Mouse (Mus musculus) layer of hippocampus, postnatal 36 days (tissue): ENCODE data around the gene Rhou. TPM values are rescaled to one million over a fixed set of nuclear protein-coding genes. Genes with fewer than 3 reads are reported as not detected.

Source experiments
- DNase-seq, 2 experiments: peaks; one replicate each; pipeline ENCODE4 v3.0.0; 2022
- total RNA-seq, 2 experiments: library from RNA; stranded (reverse); gene quantifications; 2 replicates each; pipeline ENCODE4 v1.2.3; 2021

Gene Rhou
- total RNA-seq, 2 experiments from 2014 or later: 36.0 to 45.7 TPM

DNA sequence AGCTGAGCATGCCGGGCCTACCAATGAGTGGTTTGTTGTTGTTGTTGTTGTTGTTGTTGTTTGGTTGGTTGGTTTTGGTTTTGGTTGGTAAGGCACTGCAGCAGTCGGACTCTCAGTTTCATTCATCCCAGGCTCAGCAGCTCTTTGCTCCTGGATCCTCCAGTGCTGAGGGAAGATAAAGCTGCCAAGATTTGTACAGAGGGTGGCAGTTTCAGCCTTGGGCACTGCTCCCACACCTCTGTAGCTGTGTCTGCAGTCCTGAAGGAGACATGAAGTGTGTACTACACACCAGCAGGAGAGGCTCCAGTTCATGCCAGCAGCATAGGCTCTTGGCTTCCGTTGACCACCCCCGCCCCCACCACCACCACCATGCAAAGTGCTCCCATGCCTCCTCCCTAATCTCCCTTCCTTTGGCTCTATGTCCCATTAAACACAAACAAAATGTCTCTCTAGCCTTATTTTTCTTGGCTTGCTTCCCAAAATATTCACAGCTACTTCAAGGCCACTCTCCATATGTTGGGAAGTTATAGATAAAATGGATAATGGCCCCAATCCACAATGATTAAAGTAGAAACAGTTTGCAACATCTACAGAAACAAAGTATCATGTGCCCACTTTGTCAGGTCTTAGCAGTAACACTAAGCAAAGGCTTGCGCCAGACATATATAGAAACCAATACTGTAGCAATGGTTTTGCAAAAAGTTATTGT, 2.2 kb upstream of the Rhou start:
- DNase-seq: no peak

DNA sequence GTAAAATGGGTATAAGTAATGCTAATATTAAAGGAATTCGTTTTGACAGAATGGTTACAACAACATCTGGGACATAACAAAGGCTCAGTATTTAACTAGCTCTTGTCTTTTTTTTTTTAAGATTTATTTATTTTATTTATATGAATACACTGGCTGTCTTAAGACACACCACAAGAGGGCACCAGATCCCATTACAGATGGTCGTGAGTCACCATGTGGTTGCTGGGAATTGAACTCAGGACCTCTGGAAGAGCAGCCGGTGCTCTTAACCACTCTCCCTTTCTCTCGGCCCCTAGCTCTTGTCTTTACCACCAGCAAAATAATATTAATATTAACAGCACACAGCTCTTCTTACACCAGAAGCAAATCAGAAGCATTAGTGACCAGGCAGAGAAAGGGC, 1.1 kb upstream of the Rhou start:
- DNase-seq: no peak

DNA sequence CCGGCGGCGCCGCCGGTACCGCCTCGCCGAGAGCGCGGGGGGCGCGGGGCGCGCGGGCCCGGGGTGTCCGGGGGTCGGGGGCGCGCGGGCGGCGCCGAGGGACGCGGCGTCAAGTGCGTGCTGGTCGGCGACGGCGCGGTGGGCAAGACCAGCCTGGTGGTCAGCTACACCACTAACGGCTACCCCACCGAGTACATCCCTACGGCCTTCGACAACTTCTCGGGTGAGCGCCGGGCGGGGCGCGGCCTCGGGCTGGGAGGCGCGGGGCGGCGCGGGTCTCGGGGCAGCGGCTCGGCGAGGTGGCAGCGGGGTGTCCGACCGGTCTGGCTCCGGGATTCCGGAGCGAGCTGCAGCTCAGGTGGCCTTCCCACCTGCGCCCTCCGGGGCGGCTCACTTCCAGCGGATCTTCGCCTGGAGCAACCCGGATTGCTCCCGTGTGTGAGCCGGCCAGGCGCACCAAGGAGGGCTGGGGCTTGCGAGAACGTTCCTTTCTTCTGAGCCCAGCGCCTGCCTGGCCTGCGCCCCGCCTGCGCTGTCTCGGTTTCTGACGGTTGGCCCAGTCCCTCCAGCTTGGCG, 353 bp downstream of the Rhou start:
- peak; percentile 50 to 59 for DNase-seq

DNA sequence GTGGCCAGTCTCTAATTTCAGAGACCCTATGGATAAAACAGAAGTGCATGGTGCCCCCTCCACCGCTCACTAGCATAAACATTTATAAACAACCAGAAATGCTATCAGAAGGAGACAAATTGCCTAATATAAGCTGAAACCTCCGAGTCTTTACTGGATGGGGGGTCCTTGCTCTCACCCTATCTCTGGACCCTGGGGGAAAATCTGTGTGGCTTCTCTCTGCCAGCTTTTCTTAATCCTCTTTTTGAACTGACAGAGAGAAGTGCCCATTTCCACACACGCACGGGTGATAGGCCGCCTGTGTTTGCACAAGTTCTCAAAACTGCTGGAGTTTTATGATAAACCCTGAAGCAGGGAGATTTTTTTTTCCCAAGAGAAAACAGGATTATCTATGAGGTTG, 1.0 kb downstream of the Rhou start:
- no peak for DNase-seq

DNA sequence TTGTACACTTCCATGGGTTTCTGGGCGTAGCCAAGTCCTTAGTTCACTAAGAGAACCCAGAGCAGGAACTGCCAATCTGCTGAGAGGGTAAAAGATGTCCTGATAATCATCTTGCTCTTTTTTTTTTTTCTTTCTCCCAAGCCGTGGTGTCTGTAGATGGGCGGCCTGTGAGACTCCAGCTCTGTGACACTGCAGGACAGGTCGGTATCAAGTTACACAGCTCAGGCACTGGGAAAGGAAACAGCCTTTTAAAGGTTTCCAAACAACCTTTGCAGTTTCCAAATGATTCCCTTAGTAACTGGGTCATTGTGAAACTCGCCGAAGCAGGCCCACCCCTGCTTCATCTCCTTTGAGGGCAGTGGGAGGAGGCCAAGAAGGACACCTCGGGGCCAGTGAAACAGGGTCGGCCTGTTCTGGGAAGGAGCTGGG, 1.6 kb downstream of the Rhou start:
- DNase-seq: no peak

DNA sequence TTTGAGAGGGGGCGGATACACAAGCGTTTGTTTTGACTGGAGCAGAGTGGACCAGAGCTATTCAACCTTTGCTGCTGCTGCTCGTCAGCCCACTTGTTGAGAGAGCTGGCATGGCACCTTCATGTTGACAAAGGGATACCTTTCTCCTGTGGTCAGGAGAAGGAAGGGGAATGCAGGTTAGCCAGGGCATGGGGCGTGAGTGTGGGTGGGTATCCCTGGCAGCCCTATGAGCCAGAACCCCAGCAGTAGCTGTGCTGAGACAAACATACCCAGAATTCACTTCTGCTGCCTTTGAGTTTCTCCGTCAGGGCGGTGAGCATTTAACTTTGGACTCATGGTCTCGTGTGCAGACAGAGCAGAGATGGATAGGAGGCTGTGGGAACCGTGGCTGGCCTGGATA, 4.1 kb downstream of the Rhou start:
- DNase-seq: no peak

DNA sequence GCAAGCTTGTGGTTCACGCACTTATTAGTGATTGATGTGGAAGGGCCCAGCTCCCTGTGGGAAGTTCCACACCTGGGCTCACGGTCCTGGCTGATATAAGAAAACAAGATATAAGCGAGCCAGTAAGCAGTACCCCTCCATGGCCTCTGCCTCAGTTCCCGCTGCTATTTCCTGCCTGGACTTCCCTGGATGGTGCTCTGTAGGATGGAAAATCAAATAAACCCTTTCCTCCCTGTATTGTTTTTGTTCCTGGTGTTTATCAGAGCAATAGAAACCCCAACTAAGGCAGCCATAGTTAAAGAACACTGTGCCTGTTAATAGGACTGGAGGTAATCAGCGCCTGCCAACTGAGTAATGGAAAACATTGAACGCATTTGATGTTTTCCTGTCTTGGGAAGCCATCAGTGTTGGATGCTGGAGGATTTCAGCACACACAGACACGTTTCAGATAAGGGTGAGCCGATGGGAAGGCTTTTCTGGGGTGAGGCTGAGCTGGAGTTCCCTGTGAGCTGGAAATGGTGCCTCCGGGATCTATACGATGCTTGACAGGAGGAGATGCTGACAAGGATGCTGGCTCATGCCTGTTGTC, 5.8 kb downstream of the Rhou start:
- DNase-seq: no peak

DNA sequence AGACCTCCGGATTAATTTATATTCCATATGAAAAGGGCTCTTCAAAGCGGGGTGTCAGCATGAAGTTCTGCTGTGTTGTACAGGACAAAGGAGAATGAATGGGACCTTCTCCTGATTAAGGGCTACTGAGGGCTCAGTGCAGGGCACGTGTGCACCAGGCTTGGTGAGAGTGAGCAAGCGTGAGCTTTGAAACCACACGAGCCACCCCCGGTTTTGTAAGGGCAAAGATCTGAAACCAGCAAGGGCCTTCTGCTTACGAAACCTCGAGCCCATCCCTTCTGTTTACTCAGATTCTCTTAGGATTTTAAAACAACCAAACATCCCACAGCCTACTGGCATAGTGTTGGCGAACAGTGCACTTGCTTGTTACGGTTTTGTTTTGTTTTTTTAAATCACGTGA, 7.8 kb downstream of the Rhou start:
- no peak for DNase-seq

DNA sequence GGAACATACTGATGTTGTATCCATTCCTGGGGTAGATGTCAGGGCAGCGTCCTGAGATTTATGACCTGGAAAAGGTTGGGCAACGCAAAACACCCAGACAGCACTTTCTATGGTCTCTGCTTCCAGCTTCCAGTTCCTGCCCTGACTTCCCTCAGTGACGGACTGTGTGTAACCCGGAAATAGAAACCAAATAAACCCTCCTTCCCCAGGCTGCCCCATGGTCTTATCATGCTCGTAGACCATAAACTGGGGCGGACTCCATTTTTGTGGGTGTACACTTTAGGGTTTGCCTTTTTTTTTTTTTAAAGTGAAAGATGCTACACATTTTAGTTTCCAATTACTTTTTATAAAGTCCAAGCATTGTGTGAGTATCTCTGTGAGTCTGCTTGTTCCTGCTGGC, 11.9 kb downstream of the Rhou start:
- DNase-seq: no peak

DNA sequence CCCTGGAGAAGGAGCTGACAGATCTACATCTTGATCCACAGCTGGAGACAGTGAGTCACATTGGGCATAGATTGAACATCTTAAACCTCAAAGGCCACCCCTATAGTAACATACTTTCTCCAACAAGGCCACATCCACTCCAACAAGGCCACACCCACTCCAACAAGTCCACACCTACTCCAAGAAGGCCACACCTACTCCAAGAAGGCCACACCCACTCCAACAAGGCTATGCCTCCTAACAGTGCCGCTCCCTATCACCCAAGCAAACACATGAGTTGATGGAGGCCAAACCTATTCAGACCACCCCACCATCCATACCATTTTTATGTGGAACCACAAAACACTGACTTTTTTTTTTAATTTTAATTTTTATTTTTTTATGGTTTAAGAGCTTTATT, 13.1 kb downstream of the Rhou start:
- DNase-seq: no peak

DNA sequence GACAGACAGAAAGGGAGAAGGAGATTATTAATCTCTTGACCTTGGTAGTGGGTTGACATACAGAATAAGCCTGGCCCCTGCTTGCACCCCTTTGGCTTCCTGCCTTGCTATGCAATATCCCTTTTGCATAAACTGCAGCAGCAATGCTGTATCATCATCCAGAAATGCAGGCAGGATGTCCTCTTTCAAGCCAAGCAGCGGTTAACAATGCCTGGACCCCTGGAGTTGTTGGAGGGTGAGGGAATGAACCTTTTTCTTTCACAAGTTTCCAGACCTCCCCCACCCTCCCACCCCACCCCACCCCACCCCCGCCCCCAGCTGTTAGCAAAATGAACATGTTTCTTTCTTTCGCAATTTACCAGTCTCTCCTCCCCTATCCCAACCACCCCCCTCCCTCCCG, 15.0 kb downstream of the Rhou start:
- no peak for DNase-seq

DNA sequence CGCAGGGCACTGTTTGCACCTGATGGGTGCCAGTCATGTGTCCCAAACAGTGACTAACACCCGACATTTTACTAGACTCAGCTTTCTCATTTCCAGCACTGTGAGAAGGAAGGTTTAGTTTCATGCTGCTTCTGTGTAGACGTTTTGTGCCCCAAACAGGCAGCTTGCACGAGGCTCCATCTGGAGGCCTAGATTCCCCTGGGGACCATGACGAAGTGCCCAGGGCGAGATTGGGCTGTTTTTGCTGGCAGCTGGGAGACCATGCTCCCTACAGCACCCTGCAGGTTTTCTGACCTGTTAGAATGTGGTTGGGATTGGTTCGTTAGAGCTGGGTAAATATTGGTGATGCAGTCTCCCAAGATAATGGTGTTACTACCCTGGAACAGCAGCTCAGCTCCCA, 17.0 kb downstream of the Rhou start:
- no peak for DNase-seq

DNA sequence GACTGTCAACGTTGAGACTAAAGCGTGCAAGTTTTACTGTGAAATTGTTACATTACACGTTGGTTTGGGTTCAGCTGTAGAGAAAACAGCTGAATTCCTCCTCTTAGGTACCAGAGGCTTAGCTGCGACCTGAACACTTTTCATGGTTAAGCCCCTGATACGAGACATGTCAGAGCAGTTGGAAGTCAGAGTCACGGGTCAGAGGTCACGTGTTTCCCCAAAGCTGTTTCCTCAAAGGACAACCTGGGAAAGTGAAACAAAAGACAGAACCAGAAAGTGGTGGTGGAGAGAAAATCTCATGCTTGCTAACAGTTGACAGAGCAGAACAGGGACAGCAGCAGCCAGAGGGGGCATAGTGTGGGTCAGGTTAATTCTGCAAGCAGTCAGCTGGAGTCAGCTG, 17.7 kb downstream of the Rhou start:
- DNase-seq: no peak

DNA sequence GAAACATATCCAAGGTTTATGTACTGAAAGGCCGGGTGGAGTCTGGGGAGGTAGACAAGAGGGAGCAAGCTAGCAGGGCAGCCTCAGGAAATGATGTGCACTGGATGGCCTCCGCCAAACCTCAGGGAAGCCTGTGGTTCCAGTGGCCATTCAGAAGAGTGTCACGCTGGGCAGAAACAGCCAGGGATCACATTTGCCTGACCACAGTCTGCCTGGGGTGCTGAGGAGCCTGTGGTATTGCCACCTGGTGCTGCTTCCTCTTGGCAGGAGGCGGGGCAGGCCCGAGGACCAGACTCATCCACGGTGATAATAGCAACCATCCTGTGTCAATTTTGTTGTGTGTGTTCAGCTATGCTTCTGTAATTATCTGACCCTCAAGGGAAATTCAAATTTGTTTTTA, 18.9 kb downstream of the Rhou start:
- no peak for DNase-seq

DNA sequence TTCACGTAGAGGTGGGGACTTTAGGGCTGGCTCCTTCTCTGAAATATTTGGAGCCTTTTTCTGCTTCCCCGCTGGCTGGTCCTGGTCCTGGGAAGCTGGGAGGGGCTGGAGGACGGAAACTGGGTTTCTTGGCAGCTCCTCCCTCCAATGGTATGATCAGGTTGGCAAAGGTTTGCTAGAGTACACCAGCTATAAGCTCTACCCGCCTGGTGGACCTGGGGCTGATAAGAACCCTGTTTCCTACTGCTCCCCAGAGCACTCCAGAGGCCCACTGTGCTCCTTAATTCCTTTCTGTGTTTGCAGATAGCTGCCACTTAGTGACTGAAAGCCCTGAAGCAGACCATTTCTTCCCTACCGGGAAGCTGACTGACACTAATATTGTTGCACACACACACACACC, 21.9 kb downstream of the Rhou start:
- DNase-seq: no peak

DNA sequence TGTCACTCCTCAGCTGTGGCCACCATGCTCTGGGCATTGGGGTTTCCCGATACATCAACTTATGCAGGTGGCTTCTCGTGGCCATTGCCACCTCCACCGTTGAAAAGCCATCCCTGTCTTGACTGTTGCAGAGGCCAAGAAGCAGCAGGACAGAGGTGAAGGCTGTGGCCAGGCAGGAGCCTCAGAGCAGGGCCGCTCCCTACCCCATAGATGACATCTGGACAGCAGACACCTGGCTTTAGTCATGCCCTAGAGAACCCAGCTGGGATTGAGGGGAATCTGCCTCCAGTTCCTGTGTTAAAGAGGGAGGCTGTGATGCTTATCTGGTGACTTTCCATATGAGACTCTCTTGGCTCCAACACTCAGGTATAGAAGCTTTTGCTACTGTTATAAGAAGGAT, 24.7 kb downstream of the Rhou start:
- DNase-seq: no peak

DNA sequence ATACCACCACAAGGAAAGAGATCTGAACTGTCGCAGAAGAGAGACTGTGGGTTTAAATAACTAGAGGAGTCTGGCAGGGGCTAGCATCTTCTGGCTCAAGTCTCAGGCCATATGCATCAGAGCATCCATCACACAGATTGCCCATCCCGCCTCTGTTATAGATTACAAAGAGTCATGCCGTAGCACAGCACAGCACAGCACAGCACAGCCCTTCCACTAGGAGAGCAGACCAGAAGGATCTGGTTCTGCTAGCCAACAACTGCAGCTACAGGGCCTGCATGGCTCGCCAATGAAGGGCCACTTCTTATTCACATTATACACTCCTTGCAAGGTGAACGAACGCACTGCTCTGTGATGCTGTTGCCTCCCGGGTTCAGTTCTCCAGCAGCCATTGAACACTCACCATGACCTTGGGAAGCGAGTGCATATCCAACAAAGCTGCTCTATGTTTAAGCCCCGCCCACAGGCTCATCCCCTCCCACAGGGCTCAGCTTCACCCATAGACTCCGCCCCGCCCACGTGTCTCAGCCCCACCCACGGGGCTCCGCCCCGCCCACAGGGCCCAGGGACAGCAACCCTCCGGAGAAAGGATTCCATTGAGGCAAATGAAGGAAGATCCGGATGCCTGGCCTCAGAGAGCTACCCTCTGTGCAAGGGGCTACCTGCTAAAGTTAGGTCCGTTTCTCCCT, 28.5 kb downstream of the Rhou start:
- DNase-seq: no peak

DNA sequence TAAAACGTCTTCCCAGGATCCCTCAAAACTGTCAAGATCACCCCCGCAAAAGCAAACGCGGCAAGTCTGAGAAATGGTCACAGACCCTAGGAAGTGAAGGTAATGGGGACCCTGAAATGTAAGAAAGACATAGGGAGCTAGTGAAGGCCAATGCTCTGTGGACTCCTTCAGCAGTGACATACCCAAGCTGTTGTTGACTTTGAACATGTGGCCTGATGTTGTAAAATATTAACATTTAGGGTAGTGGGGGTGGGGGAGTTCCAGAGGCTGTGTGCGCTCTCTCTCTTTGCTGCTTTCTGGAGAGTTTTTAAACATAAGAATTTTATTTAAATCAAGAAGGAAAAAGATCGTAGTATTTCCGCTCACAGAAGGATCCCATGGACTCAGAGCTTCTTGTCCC, 29.6 kb downstream of the Rhou start:
- no peak for DNase-seq

DNA sequence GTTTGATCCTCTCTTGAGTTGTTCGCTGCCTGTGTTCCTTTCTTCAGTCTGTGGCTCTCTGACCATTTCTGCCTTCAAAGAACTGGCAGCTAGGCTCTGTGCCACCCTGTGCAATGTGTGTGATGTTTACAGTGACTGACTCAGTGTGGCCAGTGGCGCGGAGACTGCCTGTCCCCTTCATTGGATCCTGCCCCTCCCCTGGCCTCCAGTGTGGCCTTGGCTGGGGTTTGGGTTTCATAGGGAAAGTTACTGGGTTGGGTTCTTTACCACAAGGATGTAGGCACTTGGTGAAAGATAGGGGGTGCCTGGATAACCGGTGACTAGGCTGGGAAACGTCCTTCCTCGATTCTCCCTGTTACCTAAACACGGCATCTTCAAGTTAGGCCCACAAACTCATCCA, 31.1 kb downstream of the Rhou start:
- DNase-seq: no peak

DNA sequence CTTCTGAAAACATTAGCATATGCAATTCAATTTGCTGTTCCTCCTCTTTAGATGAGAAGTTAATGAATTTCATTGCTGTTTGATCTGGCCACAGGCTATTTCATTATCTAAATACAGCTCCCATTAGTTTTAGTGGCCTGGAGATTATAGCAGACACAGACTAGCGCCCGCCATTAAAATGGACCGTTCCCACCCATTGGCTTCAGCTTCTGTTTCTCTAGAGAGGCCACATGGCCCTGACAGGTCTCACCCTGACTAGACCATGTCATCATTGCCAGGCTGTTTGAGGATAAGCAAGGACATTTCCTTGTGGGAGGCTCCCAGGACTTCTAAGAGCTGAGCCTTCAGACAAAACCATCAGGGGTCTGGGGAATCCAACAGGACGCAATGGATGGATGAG, 31.7 kb downstream of the Rhou start:
- DNase-seq: no peak

DNA sequence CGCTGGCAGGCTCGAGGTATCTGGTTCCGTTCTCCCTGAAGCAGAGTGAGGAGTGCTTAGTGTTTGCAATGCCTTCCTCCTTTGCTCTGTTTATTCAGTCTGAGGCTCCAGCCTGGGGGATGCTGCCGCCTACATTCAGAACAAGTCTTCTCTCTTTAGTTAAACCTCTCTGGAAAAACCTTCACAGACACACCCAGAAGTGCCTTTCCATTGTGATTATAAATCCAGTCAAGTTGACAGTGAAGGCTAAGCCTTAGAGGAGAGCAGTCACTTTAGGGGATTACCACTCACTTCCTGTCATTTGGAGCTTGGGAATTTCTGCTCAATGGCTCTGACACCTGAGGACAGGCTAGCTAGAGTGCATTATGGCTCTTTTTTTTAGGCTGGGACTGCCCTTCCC, 34.1 kb downstream of the Rhou start:
- no peak for DNase-seq

DNA sequence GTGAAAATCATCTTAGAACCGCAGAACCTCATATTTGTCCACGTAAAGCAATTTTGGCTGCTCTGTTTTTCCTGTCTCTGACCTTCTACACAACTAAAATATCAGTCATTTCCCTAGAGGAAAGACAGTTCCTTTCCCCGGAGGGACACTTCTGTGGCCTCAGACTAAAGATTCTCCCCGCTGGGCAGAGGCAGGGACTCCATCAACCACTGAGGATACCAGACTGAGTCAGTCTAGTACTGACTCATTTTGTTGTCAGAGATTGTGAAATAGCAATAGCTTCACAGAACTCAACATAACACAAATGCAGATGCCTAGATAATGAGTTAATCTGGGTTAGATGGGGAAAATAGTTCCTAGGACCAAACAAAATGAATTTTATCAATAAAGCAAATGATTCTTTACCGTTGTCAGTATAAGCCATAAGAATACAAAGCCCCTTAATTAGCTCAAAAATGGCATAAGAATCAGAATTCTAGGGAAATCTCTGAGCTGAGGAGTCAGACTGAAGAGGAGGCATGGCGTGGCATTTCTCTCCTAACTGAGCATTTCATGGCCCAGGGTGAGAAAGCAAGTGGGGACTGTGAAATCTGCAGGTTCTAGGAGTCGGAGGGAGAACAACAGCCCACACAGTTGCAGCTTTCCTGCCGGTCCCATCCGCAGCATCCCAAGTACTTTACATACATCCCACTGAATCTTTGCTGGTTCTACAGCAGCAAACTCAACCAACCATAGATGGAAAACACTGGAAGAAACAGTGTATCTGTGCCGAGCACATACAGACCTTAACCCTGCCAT, 38.6 kb downstream of the Rhou start:
- DNase-seq: no peak

DNA sequence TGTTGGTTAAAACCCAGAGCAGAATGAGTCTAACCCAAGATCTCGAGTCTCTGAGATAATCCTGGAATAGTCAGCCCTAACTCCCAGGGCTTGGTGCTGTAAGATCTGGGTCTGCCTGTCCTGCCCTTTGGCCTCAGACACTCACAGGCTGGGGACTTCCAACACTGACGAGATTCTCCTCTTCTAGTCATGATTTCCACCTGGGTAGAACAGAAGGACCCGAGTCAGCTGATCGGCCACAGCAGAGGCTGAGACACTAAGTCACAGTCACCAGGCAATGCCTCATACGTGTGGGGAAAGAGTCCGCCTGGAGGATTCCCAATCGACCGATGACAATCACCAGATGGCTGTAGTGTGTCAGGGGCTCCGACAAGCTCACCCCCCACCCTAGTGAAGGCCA, 42.4 kb downstream of the Rhou start:
- no peak for DNase-seq
